Mouse (Mus musculus) bone marrow, adult 2 months (tissue): Measurements from ENCODE around the gene Mpv17.

Experiments used
- CTCF ChIP-seq: fragments of 200-500 bp; IDR thresholded peaks from 2 replicates; pipeline ENCODE4 v1.5.1; 2011; ENCODE audit warnings: low read length, control low read depth; ENCODE audit not compliant: control insufficient read depth, insufficient read depth
- POLR2A ChIP-seq: fragments of 200-500 bp; IDR thresholded peaks from 2 replicates; pipeline ENCODE4 v1.6.1; 2011; ENCODE audit warnings: low read depth, mild to moderate bottlenecking, control low read depth, low read length, borderline replicate concordance; ENCODE audit not compliant: control insufficient read depth

- TF ChIP-seq POLR2A: no peak
- TF ChIP-seq CTCF: no peak
These were observed 48.2 kb downstream of the Mpv17 start, which contains the start of gene Dnajc5g for GRCm38 (mm10) chr5:31105814-31106335.
